Mouse (Mus musculus): ENCODE data around the gene Hivep1.

Hivep1 gene

DNA sequence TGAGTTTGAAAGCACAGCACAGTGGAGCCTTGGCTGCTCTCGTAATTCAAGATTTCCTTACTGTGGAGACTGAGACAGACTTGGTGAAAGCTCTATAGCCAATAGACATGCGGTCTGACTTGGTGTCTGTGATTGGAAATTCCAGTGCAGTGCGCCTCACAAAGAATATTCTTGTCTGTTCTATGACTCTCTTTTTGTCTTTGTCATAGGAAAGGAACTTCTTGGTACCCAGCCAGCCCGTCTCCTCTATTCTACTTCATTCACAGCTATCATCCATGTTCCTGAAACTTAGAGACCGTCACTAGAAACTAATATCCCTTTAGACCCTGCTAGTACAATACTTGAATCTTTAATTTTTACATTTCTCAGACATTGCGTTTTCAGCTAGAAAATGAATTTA lies 64.5 kb downstream of the Hivep1 start:
- peak; percentile 14 for DNase-seq

DNA sequence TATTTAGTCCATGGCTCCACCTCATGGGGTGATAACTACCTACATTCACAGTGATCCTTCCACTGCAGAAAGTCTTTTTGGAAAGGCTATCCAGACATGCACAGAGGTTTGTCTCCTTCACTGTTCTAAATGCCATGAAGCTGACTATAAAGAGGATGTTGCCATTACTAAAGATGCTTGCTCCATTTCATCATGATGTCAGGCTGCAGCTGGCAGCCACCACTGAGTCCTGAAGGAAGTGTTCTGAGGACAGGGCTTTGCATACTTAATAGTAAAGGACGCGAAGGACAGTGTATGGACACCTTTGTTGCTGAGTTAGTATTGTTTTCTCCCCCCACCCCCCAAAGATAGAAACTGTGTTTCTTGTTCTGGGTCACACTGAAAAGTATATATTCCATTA lies 67.2 kb downstream of the Hivep1 start:
- peak; percentile 72 for DNase-seq

DNA sequence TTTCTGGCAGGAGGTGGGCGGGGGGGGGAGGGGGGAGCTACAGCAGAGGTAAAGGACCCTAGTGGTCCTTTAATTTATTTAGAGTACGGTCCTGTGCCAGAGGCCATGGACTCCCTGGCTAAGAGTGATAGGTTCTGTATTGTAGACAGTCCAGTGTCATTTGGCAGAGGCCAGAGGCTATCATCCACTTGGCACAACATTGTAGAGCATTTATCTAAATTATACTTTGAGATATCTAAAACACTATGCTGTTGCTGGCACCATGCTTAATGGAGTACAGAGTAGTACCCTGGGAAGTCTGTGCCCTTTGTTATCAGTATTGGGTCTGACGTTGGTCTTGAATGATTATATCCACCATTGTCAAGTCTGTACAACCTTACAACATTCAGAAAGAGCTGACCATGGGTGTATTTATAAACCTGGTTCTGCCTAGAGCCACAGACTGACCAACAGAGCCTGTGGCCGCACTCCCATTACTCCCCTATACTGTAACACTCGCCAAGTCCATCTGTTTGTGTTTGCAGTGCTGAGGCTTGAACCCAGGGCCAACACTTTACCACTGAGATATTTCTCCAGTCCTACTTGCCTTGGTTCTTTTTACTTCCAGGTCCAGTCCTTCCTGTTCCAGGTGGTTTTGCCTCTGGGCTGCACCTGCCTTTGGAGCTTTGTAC lies 69.4 kb downstream of the Hivep1 start:
- no peak for DNase-seq

DNA sequence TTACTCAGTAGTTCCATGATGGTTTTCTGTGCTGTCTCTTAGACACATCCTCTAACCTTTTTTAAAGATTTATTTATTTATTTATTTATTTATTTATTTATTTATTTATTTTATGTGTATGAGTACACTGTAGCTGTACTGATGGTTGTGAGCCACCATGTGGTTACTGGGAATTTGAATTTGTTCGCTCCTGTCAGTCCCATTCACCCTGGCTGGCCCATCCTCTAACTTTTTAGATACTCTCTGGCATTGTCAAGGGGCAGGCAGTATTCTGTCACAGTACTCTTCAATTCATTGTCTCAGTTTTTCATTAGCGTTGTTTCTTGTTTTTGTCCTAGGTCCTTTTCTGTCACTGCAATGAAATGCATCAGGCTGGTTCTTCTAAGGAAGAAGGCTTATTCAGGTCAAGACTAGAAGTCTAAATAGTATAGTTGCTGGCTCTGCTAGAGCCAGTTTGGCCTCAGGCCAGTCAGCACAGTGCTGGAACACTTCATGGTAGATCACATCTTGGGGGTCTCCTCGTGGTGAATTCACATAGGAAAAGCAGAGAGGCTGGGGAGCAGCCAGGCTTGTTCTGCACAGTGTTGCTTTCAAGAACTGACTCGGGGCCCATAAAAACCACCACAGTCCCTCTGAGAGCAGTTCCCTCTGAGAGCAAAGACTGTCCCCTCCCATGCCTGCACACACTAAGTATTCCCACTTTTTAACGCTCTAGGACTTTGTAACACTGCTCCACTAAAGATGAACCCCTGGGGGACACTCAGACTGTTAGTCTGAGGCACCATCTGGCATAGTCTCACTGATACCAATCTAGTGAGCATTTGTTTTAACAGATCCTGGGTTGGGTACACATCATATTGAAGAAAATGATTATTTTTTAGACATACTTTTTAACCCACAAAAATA lies 70.2 kb downstream of the Hivep1 start:
- DNase-seq = no peak

DNA sequence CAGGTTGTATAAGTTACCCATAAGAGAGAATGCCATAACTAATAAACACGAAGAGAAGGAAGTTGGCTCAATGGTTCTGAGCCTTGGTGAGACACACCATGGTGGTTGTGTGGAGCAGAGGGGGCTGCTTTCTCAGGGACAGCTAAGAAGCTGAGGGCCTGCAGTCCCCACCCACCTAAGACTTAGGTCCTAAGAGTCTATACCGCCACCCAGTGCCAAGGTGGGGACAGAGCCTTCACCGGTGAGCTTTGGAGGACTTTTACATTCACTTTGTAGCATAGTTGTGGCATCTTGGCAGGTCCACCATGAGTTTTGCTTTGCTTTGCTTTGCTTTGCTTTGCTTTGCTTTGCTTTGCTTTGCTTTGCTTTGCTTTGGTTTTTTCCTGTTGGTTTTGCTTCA lies 92.8 kb downstream of the Hivep1 start:
- DNase-seq = no peak

DNA sequence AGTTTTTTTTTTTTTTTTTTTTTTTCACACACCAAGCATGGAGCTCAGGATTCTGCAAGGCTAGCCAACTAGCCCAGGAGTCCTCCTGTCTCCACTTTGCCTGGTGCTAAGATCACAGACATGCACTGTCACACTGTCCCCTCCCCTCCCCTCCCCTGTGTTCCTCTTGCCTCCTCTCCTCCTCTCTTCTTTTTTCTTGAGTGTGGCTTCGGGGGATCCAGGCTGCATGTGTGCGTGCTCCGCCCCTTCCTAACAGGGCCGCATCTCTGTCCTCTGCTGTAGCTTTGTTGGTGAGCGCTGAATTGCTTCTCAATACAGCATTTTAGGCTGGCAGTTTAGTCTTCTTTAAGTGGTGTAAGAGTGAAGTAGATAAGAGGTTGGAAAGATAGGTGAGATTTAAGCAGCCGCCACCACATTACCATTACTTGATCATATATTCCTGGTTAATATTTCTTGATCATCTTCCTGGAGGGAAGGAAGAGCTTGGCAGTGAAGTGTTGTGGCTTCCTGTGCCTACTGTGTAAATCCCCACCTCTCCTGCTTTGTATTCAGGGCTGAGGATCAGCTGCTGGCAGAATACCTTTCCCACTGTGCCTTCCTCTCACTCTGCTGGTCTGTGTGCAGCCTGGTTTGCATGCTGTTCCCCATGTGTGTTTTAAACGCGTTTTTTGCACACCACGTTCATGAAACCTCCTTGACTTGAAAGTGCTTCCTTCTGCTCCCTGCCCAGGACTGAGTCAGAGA lies 97.7 kb downstream of the Hivep1 start:
- no peak for DNase-seq

DNA sequence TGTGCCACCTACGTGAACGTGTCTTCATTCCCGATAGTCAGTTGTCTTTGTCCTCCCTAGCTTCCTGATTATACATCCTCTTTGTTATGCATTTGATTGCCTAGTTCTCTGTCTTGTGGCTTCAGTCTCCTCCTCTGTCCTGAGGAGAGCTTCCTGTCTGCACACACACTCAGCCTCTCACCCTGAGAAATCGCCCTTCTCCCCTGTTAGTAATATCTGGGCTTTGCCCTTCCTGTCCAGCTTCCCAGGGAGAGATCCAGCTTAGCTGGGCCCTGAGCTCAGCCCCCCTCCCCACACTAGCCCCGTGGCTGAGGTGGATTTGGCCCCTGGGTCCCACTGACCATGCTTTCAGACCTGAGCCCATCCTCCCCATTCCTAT lies 98.2 kb downstream of the Hivep1 start:
- no peak for DNase-seq

DNA sequence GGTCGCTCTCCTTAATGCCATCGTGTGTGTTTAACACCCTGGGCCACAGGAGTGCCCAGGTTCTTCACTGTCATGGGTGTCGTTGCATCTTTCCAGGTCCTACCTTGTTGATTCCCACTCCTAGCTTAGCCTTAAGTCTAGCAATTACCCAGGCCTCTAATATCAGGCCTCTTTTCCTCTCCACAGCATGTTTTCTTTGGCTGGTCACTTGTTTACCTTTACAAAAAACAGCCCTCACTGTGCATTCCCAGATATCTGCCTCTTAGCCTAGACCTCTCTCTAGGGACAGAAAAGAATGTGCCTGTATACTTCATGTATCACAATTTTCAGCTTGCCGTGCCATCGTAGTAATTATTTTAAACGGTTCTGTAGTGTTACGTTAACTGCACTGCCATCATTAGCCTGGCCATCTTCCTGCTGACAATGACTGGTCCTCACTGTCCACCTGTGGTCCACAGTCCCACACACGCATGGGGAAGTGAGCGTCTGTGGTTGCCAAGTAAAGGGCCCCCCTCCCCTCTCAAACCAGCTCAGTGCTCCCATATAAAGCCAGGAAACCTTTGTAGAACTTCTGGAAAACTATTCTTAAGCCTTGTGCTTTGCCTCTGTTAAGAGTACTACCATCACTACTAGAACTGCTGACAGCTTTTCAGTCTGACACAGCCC lies 98.8 kb downstream of the Hivep1 start:
- no peak for DNase-seq

DNA sequence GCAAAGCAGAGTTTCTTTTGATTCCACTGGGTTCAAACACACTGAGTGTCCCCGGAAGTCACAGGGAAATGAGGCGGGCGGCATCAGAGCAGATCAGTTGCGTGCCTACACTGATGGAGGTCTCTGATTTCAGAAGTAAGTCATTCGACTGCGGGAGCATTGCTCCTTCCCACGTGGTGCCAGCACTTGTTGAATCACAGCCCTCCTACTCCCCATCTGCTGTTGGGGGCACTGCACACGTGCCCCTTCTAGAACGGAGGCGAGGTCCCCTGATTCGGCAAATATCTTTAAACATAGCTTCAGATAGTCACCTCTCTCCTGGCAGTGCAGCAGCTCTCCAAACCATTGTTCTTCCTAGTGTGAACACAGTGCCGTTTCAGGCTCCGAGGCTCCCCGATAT lies 106.4 kb downstream of the Hivep1 start:
- DNase-seq = peak; percentile 82

DNA sequence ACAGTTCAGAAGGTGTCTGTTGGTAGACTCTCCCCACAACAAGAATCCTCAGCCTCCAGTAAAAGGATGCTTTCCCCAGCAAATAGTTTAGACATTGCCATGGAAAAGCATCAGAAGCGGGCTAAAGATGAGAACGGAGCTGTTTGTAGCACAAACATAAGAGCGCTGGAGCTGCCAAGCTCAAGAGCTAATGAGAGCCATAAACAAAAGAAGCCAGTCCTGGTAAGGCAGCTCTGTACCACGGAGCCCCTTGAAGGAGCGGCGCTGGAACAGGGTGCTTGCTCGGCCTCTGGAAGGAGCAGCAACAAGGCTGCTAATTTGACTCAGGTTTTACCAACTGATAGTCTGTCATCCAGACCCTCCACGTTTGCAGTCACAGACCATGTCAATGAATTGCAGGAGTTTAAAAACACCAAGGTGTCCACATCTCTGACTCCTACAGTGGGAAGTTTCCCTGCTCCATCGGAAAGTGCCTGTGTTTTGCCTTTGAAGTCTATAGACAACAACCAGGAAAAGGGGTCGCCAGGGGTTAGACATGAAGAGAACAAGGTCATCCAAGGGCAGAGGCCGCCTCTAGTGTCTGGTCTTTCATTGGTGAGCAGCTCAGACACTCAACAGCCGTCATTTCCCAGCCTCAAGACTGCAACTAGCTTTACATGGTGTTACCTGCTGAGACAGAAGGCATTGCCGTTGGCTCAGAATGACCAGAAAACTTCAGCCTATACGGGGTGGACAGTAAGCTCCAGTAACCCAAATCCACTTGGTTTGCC lies 107.8 kb downstream of the Hivep1 start:
- DNase-seq = peak; percentile 71

DNA sequence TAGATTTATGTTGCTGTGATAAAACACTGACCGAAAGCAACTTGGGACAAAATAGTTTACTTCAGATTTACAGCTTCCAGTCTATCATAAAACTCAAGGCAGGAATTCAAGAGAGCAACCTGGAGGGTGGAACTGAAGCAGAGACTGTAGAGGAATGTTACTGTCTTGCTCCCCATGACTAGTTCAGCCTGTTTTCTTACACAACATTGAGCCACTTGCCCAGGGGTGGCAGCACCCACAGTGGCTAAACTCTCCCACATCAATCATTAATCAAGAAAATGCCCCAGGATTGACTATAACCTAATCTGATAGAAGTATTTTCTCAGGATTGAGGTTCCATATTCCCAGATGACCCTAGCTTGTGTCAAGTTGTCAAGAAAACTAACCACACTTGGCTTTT lies 119.0 kb downstream of the Hivep1 start:
- DNase-seq = peak; percentile 22

DNA sequence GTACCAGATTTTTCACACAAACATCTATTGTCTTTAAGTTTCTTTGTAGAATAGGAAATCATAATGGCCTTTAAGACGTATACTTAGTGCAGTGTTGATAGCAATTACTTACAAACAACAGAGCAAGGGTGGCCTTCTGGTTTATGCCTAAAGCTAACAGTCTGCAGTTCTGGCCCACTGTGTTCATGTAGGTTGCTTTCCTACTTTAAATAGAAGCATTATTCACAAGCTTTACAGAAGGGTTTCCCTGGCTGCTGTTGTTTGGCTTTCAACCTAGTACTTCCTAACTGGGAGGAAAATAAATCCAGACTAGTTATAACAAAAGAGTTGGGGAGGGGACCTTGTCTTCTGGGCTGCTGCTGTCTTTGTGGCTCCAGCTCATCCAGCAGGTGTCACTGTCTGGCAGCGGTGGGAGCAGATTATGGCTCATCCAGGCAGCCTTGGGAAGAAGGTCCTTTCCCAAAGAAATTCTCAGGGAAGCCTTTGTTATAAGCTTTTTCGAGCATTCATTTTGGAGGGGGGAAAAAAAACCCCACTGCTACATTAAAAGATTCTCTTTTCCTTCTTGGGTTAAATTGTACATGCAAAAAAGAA lies 123.1 kb downstream of the Hivep1 start:
- DNase-seq = no peak

DNA sequence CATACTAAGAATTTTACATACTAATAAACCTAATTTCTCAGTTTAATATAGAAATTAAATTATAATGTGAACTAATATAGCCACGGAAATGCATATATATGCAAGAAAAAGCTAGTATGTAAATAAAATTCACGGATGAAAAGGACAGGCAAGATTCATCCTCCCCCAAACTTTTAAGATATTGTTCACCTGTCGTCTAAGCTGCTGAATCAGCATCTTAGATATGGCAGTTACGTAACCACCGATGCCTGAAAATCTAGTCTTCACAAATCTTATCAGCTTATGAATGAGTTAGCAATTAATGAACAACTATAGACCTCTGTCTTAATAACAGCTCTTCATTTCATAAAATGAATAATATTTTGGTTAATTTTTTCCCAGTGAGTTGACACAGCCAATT lies 130.8 kb downstream of the Hivep1 start:
- no peak for DNase-seq

DNA sequence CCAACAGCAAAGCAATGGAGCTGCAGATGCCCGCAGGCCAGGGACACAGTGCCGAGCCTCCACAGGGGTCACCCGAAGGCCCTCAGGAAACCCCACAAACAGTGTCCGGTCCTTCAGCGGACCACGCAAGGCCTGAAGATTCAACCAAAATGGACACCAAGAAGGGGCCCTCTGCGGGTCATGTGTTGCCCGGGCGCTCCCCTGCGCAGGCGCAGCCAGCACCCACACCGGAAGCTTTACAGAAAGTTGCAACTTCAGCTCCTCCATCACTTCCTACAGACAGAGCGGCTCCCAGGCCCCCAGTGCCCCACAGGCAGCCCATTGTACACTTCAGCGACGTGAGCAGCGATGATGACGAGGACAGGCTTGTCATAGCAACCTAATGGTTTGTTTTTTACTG lies 132.3 kb downstream of the Hivep1 start:
- no peak for DNase-seq

DNA sequence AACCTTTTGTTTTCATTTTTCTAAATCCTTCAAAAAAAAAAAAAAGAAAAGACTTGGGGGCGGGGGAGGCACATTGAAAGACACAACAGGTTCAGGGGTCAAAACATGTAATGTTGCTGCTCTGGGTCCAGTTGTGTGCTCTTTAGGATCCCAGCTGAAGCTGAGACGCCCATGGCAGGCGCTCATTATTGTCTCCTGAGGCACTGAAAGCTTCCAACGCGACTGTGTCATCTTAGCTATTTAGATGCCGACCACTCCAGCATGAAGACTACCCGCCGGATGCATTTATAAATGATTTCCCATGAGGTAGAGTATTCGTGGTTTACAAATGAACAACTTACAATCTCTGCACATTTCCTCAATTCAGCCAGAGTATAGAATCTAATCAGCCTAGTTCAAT lies 141.2 kb downstream of the Hivep1 start:
- peak; percentile 83 for DNase-seq

DNA sequence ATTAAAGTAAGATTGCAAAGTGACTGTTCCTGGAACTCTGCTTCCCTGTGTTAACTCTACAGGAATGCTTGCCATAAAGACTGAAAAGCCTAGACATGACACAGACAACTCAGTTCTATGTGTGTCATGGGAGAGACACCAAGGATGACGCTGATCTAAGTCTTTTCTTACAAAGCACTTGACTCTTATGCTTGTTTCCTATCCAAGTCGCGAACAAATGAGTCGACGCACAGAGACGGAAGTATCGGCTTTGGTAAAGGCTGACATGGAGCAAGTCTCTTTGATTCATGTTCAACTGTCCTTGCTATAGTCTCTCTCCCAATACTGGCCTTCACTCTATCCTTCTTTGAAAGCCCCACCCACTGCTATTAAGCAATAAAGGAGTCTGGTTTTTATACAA lies 143.8 kb downstream of the Hivep1 start:
- DNase-seq = peak; percentile 71

DNA sequence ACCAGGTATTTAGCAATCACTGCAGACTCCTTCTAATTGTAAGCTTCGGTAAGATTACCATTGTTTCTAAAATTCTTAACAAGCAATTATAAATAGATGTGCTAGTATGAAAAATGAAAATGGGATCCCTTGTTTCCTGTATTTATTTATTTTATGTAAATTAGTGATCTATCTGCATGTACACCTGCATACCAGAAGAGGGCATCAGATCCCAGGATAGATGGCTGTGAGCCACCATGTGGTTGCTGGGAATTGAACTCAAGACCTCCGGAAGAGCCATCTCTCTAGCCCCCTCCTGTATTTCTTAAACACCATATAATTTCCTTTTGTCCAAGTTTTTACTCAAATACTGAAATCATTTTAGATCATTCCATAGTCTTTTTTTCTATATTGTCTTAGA lies 145.8 kb downstream of the Hivep1 start:
- DNase-seq = peak; percentile 4

DNA sequence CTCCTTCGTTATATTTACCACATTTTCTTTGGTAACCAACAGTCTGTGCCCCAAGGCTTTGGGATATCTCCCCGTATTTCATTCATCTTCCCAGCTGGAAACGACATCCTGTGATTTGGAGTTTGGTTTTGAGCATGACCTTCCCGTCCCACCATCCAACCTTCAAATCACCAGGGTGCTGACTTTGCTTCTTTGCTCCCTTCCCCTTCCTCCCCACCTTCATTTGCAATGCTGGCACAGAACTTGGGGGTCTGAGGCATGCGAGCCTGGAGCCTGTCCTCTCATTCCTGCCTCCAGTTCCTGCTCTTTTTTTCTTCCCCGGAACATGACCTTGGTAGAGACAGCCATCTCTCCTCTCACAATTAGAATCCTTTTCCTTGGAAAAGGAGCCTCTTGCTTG lies 161.7 kb downstream of the Hivep1 start:
- peak; percentile 11 for DNase-seq

DNA sequence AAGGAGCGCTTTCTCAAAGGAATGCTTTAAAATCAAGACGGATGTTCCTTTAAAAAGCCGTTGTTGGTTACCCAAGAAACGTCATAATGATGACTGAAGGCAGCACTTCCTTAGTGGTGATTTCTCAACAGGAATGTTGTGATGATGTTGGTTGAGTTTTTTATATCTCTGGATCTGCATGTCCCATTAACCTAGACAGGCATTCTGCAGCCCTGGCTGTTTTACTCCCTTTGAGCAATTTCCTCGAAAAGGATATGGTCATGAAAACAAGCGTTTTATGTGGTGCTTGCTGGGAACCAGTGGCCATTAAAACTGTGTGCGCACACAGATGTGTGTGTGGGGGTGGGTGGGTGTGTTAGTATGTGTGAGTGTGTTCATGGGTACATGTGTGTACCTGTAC lies 170.6 kb downstream of the Hivep1 start:
- peak; percentile 59 for DNase-seq

DNA sequence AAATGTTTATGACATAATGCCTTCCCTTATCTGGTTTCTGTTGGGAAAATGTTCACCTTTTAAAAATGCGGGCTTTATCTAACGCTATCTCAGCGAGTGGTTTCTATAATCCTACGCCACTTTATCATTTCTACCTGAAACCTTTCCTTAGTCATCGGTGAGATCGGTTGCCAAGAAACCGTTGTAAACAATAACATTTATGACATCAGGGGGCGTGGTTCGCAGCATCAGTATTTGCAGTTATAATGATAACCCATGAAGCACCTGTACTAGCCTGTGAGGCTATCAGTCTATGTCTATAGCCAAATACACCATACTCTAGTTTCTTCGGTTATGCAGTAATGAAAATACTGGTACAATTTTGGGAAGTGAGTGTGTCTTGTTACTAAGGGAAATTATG lies 177.0 kb downstream of the Hivep1 start:
- DNase-seq = no peak

DNA sequence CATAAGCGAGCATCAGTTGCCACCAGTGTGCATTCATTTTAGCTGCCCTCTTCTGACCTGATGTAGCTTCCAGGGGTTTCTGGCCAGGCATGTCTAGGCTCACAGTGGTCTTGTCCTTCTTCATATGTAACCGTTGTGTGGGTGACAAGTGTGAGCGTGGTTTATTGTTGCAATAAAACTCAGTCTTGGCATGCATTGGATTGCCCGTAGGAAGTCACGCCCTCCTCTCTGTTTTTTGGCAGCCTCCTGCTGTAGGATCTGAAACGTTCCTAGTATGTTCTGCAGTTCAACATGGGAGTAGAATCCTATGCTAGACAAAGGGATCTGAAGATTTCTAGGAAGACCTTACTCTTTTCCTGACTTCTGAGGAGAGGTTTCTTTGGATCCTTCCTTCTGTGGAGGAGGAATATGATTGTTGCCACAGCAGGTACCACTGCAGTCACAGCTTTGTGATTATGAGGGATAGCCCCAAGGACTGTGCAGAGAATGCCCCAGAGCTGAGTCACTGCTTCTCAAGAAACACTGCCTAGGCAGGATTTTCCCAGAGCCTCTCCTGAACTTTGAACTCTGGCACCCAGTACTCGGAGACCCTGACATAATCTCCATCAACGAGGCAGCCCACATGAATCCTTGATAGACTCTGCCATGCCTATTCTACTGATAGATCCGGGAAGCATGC lies 182.1 kb downstream of the Hivep1 start:
- DNase-seq = peak; percentile 64

Measured in heart, adult 11 months (tissue).